Mouse (Mus musculus) limb, embryonic 15.5 days (tissue): ENCODE results near the gene 4930556J24Rik. TPM values are rescaled to one million over a fixed set of nuclear protein-coding genes. Genes with fewer than 3 reads are reported as not detected.

Experiments used
- ATAC-seq: fragments of 200-750 bp; cut with Nextera tagmentation; 2 replicates; pipeline ENCODE4 v1.8.0; 2017; ENCODE audit warnings: low read depth, moderate TSS enrichment; ENCODE audit not compliant: insufficient number of reproducible peaks, low FRiP score, low TSS enrichment
- H3K27ac ChIP-seq: fragments of 300-500 bp; sonication (generic); 2 replicates; pipeline ENCODE4 v1.5.1; 2015; ENCODE audit warnings: moderate library complexity, mild to moderate bottlenecking, inconsistent platforms
- H3K27me3 ChIP-seq: fragments of 300-500 bp; sonication (generic); 2 replicates; pipeline ENCODE4 v1.6.1; 2015; ENCODE audit warnings: inconsistent platforms
- H3K36me3 ChIP-seq: fragments of 300-500 bp; sonication (generic); 2 replicates; pipeline ENCODE4 v1.6.1; 2015; ENCODE audit warnings: inconsistent platforms
- H3K4me1 ChIP-seq: fragments of 300-500 bp; sonication (generic); 2 replicates; pipeline ENCODE4 v1.6.1; 2015; ENCODE audit warnings: inconsistent platforms
- H3K4me2 ChIP-seq: fragments of 300-500 bp; sonication (generic); 2 replicates; pipeline ENCODE4 v1.6.1; 2015; ENCODE audit warnings: mild to moderate bottlenecking, inconsistent platforms
- H3K4me3 ChIP-seq: fragments of 300-500 bp; sonication (generic); 2 replicates; pipeline ENCODE4 v1.5.1; 2015; ENCODE audit warnings: mild to moderate bottlenecking, inconsistent platforms
- H3K9ac ChIP-seq: fragments of 300-500 bp; sonication (generic); 2 replicates; pipeline ENCODE4 v1.6.1; 2015; ENCODE audit warnings: inconsistent platforms
- H3K9me3 ChIP-seq: fragments of 300-500 bp; sonication (generic); 2 replicates; pipeline ENCODE4 v1.6.1; 2016; ENCODE audit warnings: inconsistent platforms
- WGBS: fragments of 180-500 bp; shearing (Covaris S2); methylation state at CpG from one replicate; pipeline ENCODE4 v1.1.7; 2015; 5-methylcytosine and 5-hydroxymethylcytosine counted together
- polyA plus RNA-seq: library from polyadenylated mRNA; unstranded; fragments of >200 nt; fragmentation: Nextera tagmentation; extraction: Ambion mirVana; gene quantifications from 2 replicates; pipeline ENCODE4 v1.2.1, GENCODE M21; 2015

The 4930556J24Rik gene
- polyA plus RNA-seq, 1 experiment from 2014 or later: not detected

DNA sequence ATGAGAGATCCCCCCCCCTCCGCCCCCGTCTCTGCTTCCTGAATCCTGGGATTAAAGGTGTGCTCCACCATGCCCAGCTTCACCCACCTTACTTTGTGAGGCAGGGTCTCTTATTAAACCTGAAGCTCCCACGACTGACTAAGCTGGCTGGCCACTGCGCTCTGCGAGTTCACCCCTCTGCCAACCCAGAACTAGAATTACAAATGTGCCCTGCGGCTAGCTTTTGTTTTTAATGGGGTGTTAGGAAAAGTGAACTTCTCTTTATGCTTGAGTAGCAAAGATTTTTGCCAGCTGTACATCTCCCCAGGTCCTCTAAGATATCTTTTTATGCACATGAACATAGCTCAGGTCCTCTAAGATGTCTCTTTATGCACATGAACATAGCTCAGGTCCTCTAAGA is 17.3 kb upstream of the 4930556J24Rik start:
- H3K9me3 ChIP-seq: no peaks in the 10 kb centered on the region
- H3K27me3 ChIP-seq: peaks cover 22% of the 10 kb centered on the region
- no peak for ATAC-seq
- no peak overlapping the region for H3K4me3 ChIP-seq
- no peak overlapping the region for H3K27ac ChIP-seq
- H3K9ac ChIP-seq: no peak overlapping the region
- H3K4me1 ChIP-seq: peaks cover 13% of the 10 kb centered on the region
- no peak overlapping the region for H3K4me2 ChIP-seq
- H3K36me3 ChIP-seq: no peaks in the 10 kb centered on the region
- WGBS: 66% methylated on average over 6 of the region's 6 CpGs

DNA sequence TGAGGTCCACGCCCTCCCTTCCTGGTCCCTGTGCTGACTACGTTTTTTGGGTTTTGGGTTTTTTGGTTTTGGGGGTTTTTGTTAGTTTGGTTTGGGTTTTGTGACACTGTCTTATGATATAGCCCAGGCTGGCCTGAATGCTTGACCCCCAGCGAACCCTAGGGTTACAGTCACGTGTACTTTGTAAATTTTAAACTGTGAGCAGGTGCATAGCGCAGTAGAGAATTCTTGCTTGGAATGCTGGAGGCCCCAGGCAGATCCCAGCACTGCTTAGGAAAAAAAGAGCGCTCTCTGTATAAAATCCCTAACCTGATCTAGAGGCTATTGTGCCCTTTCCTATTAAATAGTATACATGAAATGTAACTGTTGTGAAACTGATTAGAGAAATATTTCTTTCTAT is 16.6 kb upstream of the 4930556J24Rik start:
- H3K4me3 ChIP-seq: no peak overlapping the region
- H3K27ac ChIP-seq: no peak overlapping the region
- H3K27me3 ChIP-seq: peaks cover 14% of the 10 kb centered on the region
- no peaks in the 10 kb centered on the region for H3K36me3 ChIP-seq
- H3K4me1 ChIP-seq: peaks cover 5% of the 10 kb centered on the region
- no peak overlapping the region for H3K4me2 ChIP-seq
- WGBS: 65% methylated on average over 6 of the region's 6 CpGs
- ATAC-seq: no peak
- no peaks in the 10 kb centered on the region for H3K9me3 ChIP-seq
- H3K9ac ChIP-seq: no peak overlapping the region

DNA sequence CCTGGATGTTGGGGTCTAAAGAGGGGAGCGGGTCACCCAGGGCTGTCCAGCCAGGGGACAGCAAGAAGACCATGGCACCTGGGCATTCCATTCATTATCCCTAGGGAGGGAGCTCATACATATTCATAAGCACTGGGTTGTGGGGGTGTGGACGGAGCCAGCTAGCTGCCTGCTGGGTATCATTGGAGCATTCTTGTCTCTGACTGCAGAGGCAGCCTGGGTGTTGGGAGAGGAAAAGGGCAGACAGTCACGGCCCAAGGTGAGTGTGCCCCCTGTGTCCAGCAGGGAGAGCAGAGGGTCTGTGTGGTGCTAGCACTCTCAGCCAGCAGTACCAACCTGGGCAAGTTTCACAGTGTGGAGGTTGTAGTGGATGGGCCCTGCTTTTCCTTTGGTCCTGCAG is 13.2 kb upstream of the 4930556J24Rik start:
- 64% methylated on average over 3 of the region's 3 CpGs for WGBS
- Histone ChIP-seq H3K4me3 (no peak overlapping the region), H3K4me1 (no peaks in the 10 kb centered on the region), H3K9me3 (no peaks in the 10 kb centered on the region), H3K27me3 (no peaks in the 10 kb centered on the region), H3K27ac (no peak overlapping the region), H3K9ac (no peak overlapping the region), H3K4me2 (no peak overlapping the region), H3K36me3 (no peaks in the 10 kb centered on the region)
- ATAC-seq: no peak

DNA sequence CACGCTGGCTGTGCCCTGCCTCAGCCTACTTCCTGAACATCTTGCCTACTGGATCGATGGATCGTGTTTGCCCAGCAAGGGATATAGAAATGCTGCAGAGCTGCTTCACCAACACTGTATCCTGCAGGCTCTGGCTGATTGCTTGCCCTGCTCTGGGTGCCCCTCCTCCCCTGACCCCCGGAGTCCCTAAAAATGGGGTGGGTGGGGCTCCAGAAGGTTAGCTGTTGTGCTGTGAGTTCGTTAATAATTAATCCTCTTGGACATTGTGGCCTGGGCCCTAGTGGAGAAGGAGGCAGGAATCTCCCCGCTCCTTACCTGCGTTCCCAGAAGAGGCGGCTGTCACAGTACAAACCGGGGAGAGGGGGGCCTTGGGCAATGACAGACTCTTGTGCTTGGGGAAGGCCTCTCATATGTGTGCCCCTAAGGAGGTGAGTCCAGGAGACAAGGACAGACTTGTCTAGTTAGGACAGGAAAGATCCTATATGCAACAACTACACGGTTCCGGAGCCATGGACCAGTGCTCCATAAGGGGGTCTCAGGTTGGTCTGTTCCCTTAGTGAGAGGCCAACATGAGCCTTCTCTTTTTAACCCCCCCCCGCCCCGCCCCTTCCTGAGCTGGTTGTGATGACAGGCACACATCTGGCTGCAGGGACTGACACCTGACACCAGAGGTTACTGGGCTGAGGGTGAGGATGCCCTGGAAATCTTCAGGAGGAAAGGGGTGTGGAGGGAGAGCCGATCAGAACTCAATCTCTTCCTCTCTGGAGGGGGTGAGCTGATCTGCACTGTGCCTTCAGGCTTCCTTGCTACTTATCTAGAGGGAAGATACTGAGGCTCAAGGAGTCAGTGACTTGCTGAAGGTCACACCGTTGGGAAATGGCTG is 7.5 kb upstream of the 4930556J24Rik start:
- ATAC-seq: no peak
- Histone ChIP-seq H3K4me3 (peak overlapping the region; percentile 36), H3K27ac (no peak overlapping the region), H3K27me3 (no peaks in the 10 kb centered on the region), H3K36me3 (peaks cover 18% of the 10 kb centered on the region), H3K4me1 (peaks cover 13% of the 10 kb centered on the region), H3K9me3 (no peaks in the 10 kb centered on the region), H3K4me2 (peak overlapping the region; percentile 56), H3K9ac (no peak overlapping the region; the same call in 1 of the 2 replicates)
- 11% methylated on average over 15 of the region's 15 CpGs for WGBS

DNA sequence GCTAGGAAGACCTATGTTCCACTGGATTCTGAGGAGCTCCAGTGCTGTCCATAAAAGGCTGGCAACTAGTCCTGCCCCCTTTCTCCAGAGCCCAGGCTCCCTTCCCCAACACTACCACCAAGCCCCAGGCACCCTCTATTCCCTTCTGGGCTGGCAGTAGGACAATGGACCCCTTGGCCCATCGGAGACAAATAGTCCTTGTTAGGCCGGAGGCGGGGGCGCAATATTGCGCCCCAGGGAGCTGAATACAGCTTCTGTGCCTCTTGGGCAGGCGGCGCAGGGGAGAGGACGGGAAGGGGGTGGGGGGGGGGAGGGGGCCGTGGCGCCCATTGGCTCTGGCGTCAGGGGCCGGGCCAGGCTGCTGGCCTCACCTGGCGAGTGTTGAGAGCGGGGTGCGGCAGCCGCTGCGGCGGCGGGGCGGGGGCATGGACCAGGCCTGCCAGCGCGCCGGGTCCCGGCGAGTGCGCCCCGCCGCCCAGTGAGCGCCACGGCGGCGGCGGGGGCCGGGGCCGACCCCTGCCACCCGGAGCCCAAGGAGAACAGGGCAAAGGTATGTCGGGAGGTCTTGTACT is 6.8 kb upstream of the 4930556J24Rik start, which contains the start of gene Gal3st1:
Gene Gal3st1, plus strand, starts transcription at position 346 of the 572 bp plus-strand sequence.
- under 1% methylated on average over 34 of the region's 37 CpGs for WGBS
- Histone ChIP-seq H3K27me3 (no peaks in the 10 kb centered on the region), H3K4me3 (peak within 1 kb of the TSS; percentile 36), H3K36me3 (peaks cover 25% of the 10 kb centered on the region), H3K4me1 (peaks cover 13% of the 10 kb centered on the region), H3K9ac (no peak within 1 kb of the TSS; the same call in 1 of the 2 replicates), H3K27ac (peak within 1 kb of the TSS; percentile 14; the same call in 1 of the 2 replicates), H3K4me2 (peak within 1 kb of the TSS; percentile 56), H3K9me3 (no peaks in the 10 kb centered on the region)
- peak; percentile 32; the same call in 1 of the 2 replicates for ATAC-seq

DNA sequence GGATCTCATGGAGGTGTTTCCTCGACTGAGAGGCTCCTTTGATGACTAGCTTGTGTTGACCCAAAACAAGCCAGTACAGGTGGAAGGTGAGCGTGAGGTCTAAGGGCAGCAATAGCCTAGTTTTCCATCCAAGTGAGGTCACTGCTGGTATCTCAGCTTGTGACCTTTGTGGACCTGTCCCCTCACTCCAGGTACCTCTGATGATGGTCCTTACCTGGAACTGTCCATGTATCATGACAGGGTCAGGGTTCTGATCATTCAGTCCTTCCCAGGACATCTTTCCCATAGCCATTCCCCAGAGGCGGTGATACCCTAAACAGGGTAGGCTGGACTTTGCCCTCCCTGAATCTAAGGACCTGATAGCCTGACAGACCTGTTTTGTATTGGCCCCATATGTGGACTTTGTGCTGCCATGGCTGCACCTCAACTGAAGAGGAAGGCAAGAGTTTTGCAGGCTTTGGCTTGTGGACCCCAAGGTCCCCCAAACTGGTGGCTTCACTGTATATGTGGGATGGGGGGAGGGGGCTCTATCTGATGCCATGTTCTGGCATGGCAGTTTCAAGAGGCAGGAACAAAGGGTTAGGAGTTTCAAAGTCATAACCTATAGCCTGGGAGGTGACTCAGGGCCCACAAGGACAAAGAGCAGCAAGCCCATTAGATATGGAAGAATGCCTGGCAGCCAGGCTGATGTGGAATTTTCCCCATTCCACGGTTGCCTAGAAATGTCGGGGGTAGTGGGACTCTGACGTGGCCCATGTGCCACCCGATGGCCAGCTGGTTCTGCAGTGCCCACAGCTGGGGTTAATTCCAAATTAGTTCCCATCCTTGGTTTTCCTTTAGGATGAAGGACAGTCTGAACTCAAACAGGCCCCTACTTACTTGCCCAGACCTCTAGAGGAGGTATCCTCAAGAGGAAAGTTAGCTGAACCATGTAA is 6.0 kb upstream of the 4930556J24Rik start:
- Histone ChIP-seq H3K9me3 (no peaks in the 10 kb centered on the region), H3K4me2 (no peak overlapping the region), H3K27ac (peak overlapping the region; percentile 14; the same call in 1 of the 2 replicates), H3K4me1 (peaks cover 13% of the 10 kb centered on the region), H3K27me3 (no peaks in the 10 kb centered on the region), H3K4me3 (no peak overlapping the region), H3K9ac (no peak overlapping the region), H3K36me3 (peaks cover 34% of the 10 kb centered on the region)
- WGBS: 64% methylated on average over 7 of the region's 7 CpGs
- no peak; the same call in 1 of the 2 replicates for ATAC-seq

DNA sequence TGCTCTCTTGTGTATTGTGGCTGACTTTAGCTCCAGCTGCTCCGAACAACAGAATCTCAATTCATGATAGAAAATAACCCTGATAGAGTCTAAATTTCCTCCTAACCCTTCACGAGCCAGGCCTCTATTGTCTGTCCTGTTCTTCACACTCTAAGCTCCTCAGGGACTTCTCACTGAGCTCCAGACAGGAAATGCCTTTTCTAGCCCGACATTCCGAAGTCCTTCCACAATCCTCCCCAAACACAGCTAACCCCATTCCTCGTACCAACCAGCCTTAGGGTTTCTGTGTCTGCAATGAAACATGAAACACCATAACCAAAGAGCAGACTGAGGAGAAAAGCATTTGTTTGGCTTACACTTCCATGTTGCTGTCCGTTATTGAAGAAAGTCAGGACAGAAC is 5.0 kb upstream of the 4930556J24Rik start:
- ATAC-seq: no peak
- Histone ChIP-seq H3K27ac (0 out of 2 replicates have a peak overlapping the region, but pooled peaks have one; percentile 27), H3K36me3 (peaks cover 44% of the 10 kb centered on the region)

DNA sequence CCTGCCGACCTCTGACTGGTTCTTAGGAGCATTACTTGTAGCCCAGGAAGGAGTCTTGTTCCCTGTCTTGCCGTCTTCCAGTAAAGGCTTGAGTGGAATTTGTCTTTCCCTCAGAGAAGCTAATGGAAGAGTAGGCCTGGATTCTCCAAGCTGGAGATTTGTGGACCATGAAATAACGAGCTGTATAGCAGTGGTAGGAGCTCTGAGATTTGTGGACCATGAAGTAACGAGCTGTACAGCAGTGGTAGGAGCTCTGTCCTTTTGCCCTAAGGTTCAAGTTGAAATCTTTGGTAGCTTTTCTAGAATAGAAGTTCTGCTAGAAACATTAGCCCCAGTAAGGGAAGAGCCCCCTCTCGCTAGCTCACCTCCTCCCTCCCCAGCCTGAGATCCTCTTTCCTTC is 1.8 kb upstream of the 4930556J24Rik start:
- Histone ChIP-seq H3K4me1 (peaks cover 5% of the 10 kb centered on the region), H3K4me3 (no peak overlapping the region), H3K9me3 (no peaks in the 10 kb centered on the region), H3K27me3 (no peaks in the 10 kb centered on the region), H3K36me3 (peaks cover 75% of the 10 kb centered on the region), H3K27ac (no peak overlapping the region), H3K9ac (no peak overlapping the region), H3K4me2 (no peak overlapping the region)
- WGBS: 85% methylated on average over 5 of the region's 5 CpGs
- no peak for ATAC-seq

More for the DNA sequence above, 5.0 kb upstream of the 4930556J24Rik start:
- Histone ChIP-seq H3K27me3 (no peaks in the 10 kb centered on the region), H3K9ac (no peak overlapping the region), H3K4me1 (peaks cover 13% of the 10 kb centered on the region), H3K9me3 (no peaks in the 10 kb centered on the region), H3K4me2 (no peak overlapping the region), H3K4me3 (no peak overlapping the region)
- WGBS: 54% methylated on average over 6 of the region's 6 CpGs

DNA sequence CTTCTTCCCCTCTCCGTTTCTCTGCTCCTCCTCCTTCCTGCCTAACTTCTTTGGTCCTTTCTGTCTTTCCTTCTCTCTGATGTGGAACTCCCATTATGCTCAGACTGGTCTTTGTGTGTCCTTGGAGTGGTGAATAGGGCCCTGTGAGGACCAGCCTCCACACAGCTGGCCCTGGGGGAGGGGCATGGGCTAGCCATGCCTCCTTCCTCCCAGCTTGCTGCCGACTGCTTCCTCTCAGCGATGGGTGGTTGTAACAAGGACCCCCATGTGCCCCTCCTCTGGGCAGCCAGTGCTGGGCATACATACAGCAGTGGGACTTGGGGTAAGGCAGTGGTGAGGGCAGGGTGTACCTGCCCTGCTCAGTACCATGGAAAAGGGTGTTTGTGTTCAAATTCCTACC is 2.3 kb downstream of the 4930556J24Rik start:
- H3K27ac ChIP-seq: no peak overlapping the region
- H3K27me3 ChIP-seq: no peaks in the 10 kb centered on the region
- no peak overlapping the region for H3K9ac ChIP-seq
- no peak overlapping the region for H3K4me3 ChIP-seq
- no peaks in the 10 kb centered on the region for H3K9me3 ChIP-seq
- no peak for ATAC-seq
- no peak overlapping the region for H3K4me2 ChIP-seq
- peaks cover 100% of the 10 kb centered on the region for H3K36me3 ChIP-seq
- H3K4me1 ChIP-seq: no peaks in the 10 kb centered on the region
- WGBS: 80% methylated on average over 3 of the region's 3 CpGs

DNA sequence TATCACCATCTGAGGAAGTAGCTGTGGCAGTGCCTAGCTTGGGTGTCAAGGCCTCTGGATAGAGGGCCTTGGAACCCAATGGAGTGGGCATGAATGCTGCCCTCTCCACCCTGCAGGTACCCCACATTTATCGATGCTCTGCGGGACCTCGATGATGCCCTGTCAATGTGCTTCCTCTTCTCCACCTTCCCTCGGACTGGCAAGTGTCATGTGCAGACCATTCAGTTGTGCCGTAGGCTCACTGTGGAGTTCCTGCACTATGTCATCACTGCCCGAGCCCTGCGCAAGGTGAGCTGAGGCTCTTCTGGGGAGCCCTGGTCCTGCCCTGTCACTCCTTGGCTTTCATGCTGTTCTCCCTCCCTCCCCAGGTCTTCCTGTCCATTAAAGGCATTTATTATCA is 3.5 kb downstream of the 4930556J24Rik start:
- H3K27ac ChIP-seq: no peak overlapping the region
- H3K36me3 ChIP-seq: peaks cover 98% of the 10 kb centered on the region
- no peaks in the 10 kb centered on the region for H3K9me3 ChIP-seq
- no peak for ATAC-seq
- no peaks in the 10 kb centered on the region for H3K4me1 ChIP-seq
- no peak overlapping the region for H3K9ac ChIP-seq
- H3K4me2 ChIP-seq: no peak overlapping the region
- WGBS: 94% methylated on average over 7 of the region's 7 CpGs
- H3K27me3 ChIP-seq: no peaks in the 10 kb centered on the region
- H3K4me3 ChIP-seq: no peak overlapping the region

DNA sequence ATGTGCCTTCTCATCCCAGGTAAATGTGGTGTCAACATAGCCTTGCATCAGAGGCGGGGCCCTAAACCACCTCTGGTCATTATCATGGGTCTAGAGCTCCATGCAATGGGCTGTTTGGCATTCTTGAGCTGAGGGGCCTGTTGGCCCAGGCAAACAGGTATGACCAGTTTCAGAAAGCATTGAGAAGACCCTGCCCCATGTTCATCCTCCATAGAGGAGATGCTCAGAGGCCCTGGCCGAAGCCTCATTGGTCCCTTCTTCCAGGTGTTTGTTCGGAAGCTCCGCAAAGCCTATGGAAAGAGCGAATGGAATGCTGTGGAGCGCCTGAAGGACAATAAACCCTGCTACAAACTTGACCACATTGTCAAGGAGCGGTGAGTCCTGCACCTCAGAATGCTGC is 6.2 kb downstream of the 4930556J24Rik start:
- Histone ChIP-seq H3K36me3 (peaks cover 75% of the 10 kb centered on the region), H3K4me3 (no peak overlapping the region), H3K27ac (no peak overlapping the region), H3K27me3 (no peaks in the 10 kb centered on the region), H3K4me2 (no peak overlapping the region), H3K4me1 (peaks cover 1% of the 10 kb centered on the region; the same call in 1 of the 2 replicates), H3K9ac (no peak overlapping the region), H3K9me3 (no peaks in the 10 kb centered on the region)
- no peak for ATAC-seq
- 95% methylated on average over 7 of the region's 7 CpGs for WGBS
